Mouse (Mus musculus): ENCODE results near the gene Kif5c. TPM values are rescaled to one million over a fixed set of nuclear protein-coding genes. Genes with fewer than 3 reads are reported as not detected.
A peak's percentile ranks its signal among the peaks of the same experiment; 100 is the strongest.

Gene Kif5c
- total RNA-seq, 2 experiments from 2014 or later, result 0.54 to 1.1 TPM

GRCm38 (mm10) chr2:49661348-49661747 lies 42.2 kb downstream of the Kif5c start:
- DNase-seq (ENCODE audit: low spot score in 2 of 2), result no peak

GRCm38 (mm10) chr2:49661872-49662271 lies 42.8 kb downstream of the Kif5c start:
- DNase-seq (ENCODE audit: low spot score in 2 of 2), result no peak

GRCm38 (mm10) chr2:49671753-49672500 lies 52.8 kb downstream of the Kif5c start:
- DNase-seq (ENCODE audit: low spot score in 2 of 2), result no peak

GRCm38 (mm10) chr2:49672501-49672874 lies 53.4 kb downstream of the Kif5c start:
- DNase-seq (ENCODE audit: low spot score in 2 of 2), result no peak

GRCm38 (mm10) chr2:49676020-49676419 lies 56.9 kb downstream of the Kif5c start:
- no peak for DNase-seq (ENCODE audit: low spot score in 2 of 2)

- DNase-seq (ENCODE audit: low spot score in 2 of 2), result no peak
Observed at GRCm38 (mm10) chr2:49678386-49678785, 59.3 kb downstream of the Kif5c start.

GRCm38 (mm10) chr2:49679135-49679964 lies 60.3 kb downstream of the Kif5c start:
- no peak for DNase-seq (ENCODE audit: low spot score in 2 of 2)

- no peak for DNase-seq (ENCODE audit: low spot score in 2 of 2)
Observed at GRCm38 (mm10) chr2:49682754-49683153, 63.7 kb downstream of the Kif5c start.

GRCm38 (mm10) chr2:49684808-49685207 lies 65.7 kb downstream of the Kif5c start:
- DNase-seq (ENCODE audit: low spot score in 2 of 2), result no peak

GRCm38 (mm10) chr2:49690421-49690826 lies 71.3 kb downstream of the Kif5c start:
- no peak for DNase-seq (ENCODE audit: low spot score in 2 of 2)

- DNase-seq (ENCODE audit: low spot score in 2 of 2), result no peak
Observed at GRCm38 (mm10) chr2:49691441-49691840, 72.3 kb downstream of the Kif5c start.

GRCm38 (mm10) chr2:49694727-49695126 lies 75.6 kb downstream of the Kif5c start:
- no peak for DNase-seq (ENCODE audit: low spot score in 2 of 2)

- no peak for DNase-seq (ENCODE audit: low spot score in 2 of 2)
Observed at GRCm38 (mm10) chr2:49695461-49695860, 76.4 kb downstream of the Kif5c start.

GRCm38 (mm10) chr2:49698851-49699250 lies 79.8 kb downstream of the Kif5c start:
- no peak for DNase-seq (ENCODE audit: low spot score in 2 of 2)

- peak in 1 of 2 experiments; percentile 24 for DNase-seq (ENCODE audit: low spot score in 2 of 2)
Observed at GRCm38 (mm10) chr2:49700176-49700971, 81.3 kb downstream of the Kif5c start.

GRCm38 (mm10) chr2:49710223-49710622 lies 91.1 kb downstream of the Kif5c start:
- DNase-seq (ENCODE audit: low spot score in 2 of 2), result no peak

GRCm38 (mm10) chr2:49711693-49712092 lies 92.6 kb downstream of the Kif5c start:
- DNase-seq (ENCODE audit: low spot score in 2 of 2), result no peak

- DNase-seq (ENCODE audit: low spot score in 2 of 2), result no peak
Observed at GRCm38 (mm10) chr2:49712336-49712887, 93.3 kb downstream of the Kif5c start.

- DNase-seq (ENCODE audit: low spot score in 2 of 2), result no peak
Observed at GRCm38 (mm10) chr2:49716490-49716889, 97.4 kb downstream of the Kif5c start.

- no peak for DNase-seq (ENCODE audit: low spot score in 2 of 2)
Observed at GRCm38 (mm10) chr2:49717437-49718116, 98.5 kb downstream of the Kif5c start.

- DNase-seq (ENCODE audit: low spot score in 2 of 2), result no peak
Observed at GRCm38 (mm10) chr2:49718492-49718891, 99.4 kb downstream of the Kif5c start.
